Mouse (Mus musculus) midbrain, embryonic 12.5 days (tissue): ENCODE results near the gene St6galnac5. TPM values are rescaled to one million over a fixed set of nuclear protein-coding genes. Genes with fewer than 3 reads are reported as not detected.

ENCODE experiments used
- ATAC-seq: fragments of 200-750 bp; cut with Nextera tagmentation; 2 replicates; pipeline ENCODE4 v1.8.0; 2017; ENCODE audit warnings: low read depth, moderate TSS enrichment, moderate library complexity; ENCODE audit not compliant: low FRiP score
- H3K27ac ChIP-seq: fragments of 300-500 bp; sonication (generic); replicated peaks from 2 replicates; pipeline ENCODE4 v1.5.1; 2016; ENCODE audit warnings: mild to moderate bottlenecking
- H3K27me3 ChIP-seq: fragments of 300-500 bp; sonication (generic); 2 replicates; pipeline ENCODE4 v1.6.1; 2016; ENCODE audit warnings: mild to moderate bottlenecking
- H3K36me3 ChIP-seq: fragments of 300-500 bp; sonication (generic); 2 replicates; pipeline ENCODE4 v1.6.1; 2016
- H3K4me1 ChIP-seq: fragments of 300-500 bp; sonication (generic); 2 replicates; pipeline ENCODE4 v1.6.1; 2016
- H3K4me2 ChIP-seq: fragments of 300-500 bp; sonication (generic); replicated peaks from 2 replicates; pipeline ENCODE4 v1.6.1; 2016; ENCODE audit warnings: mild to moderate bottlenecking, moderate library complexity
- H3K4me3 ChIP-seq: fragments of 300-500 bp; sonication (generic); 2 replicates; pipeline ENCODE4 v1.5.1; 2016; ENCODE audit warnings: mild to moderate bottlenecking
- H3K9ac ChIP-seq: fragments of 300-500 bp; sonication (generic); replicated peaks from 2 replicates; pipeline ENCODE4 v1.6.1; 2016; ENCODE audit warnings: mild to moderate bottlenecking, moderate library complexity
- H3K9me3 ChIP-seq: fragments of 300-500 bp; sonication (generic); 2 replicates; pipeline ENCODE4 v1.6.1; 2016; ENCODE audit warnings: mild to moderate bottlenecking
- WGBS: fragments of 180-500 bp; shearing (Covaris S2); methylation state at CpG from one replicate; pipeline ENCODE4 v1.1.7; 2016; 5-methylcytosine and 5-hydroxymethylcytosine counted together
- polyA plus RNA-seq: library from polyadenylated mRNA; unstranded; fragments of >200 nt; fragmentation: Nextera tagmentation; extraction: Ambion mirVana; gene quantifications from 2 replicates; pipeline ENCODE4 v1.2.1, GENCODE M21; 2016

St6galnac5 gene
- 5.6 and 5.7 TPM in 2 replicates for polyA plus RNA-seq

- H3K27ac ChIP-seq, result no peak within 1 kb of the TSS
- H3K4me3 ChIP-seq, result peak within 1 kb of the TSS; percentile 59
- peak within 1 kb of the TSS; percentile 97 for H3K4me2 ChIP-seq
- H3K27me3 ChIP-seq, result peaks cover 30% of the 10 kb centered on the region
- ATAC-seq, result peak; percentile 59; the same call in 1 of the 2 replicates
- 1% methylated on average over 17 of the region's 17 CpGs for WGBS
- no peaks in the 10 kb centered on the region for H3K9me3 ChIP-seq
- peak within 1 kb of the TSS; percentile 56 for H3K9ac ChIP-seq
- peaks cover 18% of the 10 kb centered on the region for H3K4me1 ChIP-seq
- no peaks in the 10 kb centered on the region for H3K36me3 ChIP-seq
Observed at GRCm38 (mm10) chr3:152981988-152982387, at the start of gene St6galnac5. TSS of gene St6galnac5 (minus strand) at chr3:152982246.

GRCm38 (mm10) chr3:153030756-153031155, 48.7 kb upstream of the St6galnac5 start:
- no peak overlapping the region for H3K4me3 ChIP-seq
- ATAC-seq, result no peak
- 93% methylated on average over 5 of the region's 5 CpGs for WGBS
- no peaks in the 10 kb centered on the region for H3K9me3 ChIP-seq
- H3K9ac ChIP-seq, result no peak overlapping the region
- H3K36me3 ChIP-seq, result no peaks in the 10 kb centered on the region
- no peak overlapping the region for H3K4me2 ChIP-seq
- no peaks in the 10 kb centered on the region for H3K4me1 ChIP-seq
- no peaks in the 10 kb centered on the region for H3K27me3 ChIP-seq
- H3K27ac ChIP-seq, result no peak overlapping the region

- WGBS, result 90% methylated on average over 11 of the region's 11 CpGs
- H3K4me2 ChIP-seq, result no peak overlapping the region
- H3K9ac ChIP-seq, result no peak overlapping the region
- H3K36me3 ChIP-seq, result no peaks in the 10 kb centered on the region
- H3K4me3 ChIP-seq, result no peak overlapping the region
- ATAC-seq, result no peak
- H3K9me3 ChIP-seq, result no peaks in the 10 kb centered on the region
- H3K27me3 ChIP-seq, result 0 out of 2 replicates have a peak, but pooled peaks cover 3% of the 10 kb centered on the region
- H3K27ac ChIP-seq, result no peak overlapping the region
- no peaks in the 10 kb centered on the region for H3K4me1 ChIP-seq
Observed at GRCm38 (mm10) chr3:153024016-153024415, 42.0 kb upstream of the St6galnac5 start.

DNA sequence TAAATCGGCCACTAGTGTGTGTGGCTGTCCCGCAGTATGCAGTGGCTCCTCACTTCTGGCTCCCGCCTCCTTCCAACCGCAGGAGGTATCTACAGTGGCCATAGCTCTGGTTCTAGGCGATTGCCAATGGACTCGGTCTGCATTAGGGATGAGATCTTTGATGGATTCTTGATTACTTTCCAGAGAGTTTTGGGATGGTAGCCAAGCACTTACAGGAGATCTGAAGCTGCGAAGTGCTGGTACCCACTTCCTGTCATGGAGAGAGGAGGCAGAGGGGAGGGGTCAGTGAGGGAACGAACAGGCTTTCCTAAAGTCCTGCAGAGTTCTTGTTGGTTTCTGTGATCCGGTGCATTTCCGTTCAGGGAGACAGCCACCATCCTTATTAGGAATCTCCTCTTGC, 36.0 kb upstream of the St6galnac5 start:
- no peak for ATAC-seq
- 82% methylated on average over 10 of the region's 10 CpGs for WGBS
- H3K4me3 ChIP-seq, result no peak overlapping the region
- 0 out of 2 replicates have a peak, but pooled peaks cover 3% of the 10 kb centered on the region for H3K27me3 ChIP-seq
- H3K9me3 ChIP-seq, result no peaks in the 10 kb centered on the region
- H3K27ac ChIP-seq, result no peak overlapping the region
- no peak overlapping the region for H3K9ac ChIP-seq
- H3K4me2 ChIP-seq, result no peak overlapping the region
- no peaks in the 10 kb centered on the region for H3K4me1 ChIP-seq
- no peaks in the 10 kb centered on the region for H3K36me3 ChIP-seq

- Histone ChIP-seq H3K4me3 (no peak overlapping the region), H3K4me1 (no peaks in the 10 kb centered on the region), H3K9me3 (no peaks in the 10 kb centered on the region), H3K27me3 (0 out of 2 replicates have a peak, but pooled peaks cover 3% of the 10 kb centered on the region), H3K9ac (no peak overlapping the region), H3K36me3 (no peaks in the 10 kb centered on the region), H3K4me2 (no peak overlapping the region), H3K27ac (no peak overlapping the region)
- no peak for ATAC-seq
- 77% methylated on average over 8 of the region's 8 CpGs for WGBS
Observed at GRCm38 (mm10) chr3:153016355-153016754, 34.3 kb upstream of the St6galnac5 start.

DNA sequence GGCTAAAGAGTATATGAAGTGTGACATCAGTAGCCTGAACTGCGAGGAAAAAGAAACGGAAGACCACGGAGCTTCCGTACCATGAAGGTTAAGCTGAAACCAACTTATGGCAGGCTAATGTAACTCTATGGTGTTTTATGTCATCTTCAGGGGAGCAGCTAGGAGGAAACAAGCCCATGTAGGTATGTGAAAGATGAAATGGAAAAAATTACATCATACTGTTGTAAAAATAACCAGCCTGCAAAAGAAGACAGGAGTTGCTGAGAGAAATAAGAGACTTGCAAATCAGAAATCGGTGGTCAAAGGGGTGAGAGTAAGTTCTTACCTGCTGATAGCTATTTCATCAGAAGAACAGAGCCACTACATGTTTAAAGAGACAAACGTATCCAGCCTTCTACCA, 24.8 kb upstream of the St6galnac5 start:
- Histone ChIP-seq H3K27ac (no peak overlapping the region), H3K36me3 (no peaks in the 10 kb centered on the region), H3K9ac (no peak overlapping the region), H3K27me3 (no peaks in the 10 kb centered on the region), H3K4me2 (no peak overlapping the region), H3K9me3 (no peaks in the 10 kb centered on the region), H3K4me3 (no peak overlapping the region), H3K4me1 (peaks cover 4% of the 10 kb centered on the region; the same call in 1 of the 2 replicates)
- WGBS, result 87% methylated on average over 6 of the region's 6 CpGs
- no peak for ATAC-seq

- no peak overlapping the region for H3K27ac ChIP-seq
- H3K4me2 ChIP-seq, result no peak overlapping the region
- ATAC-seq, result peak; percentile 23; the same call in 1 of the 2 replicates
- no peak overlapping the region for H3K4me3 ChIP-seq
- peaks cover 4% of the 10 kb centered on the region; the same call in 1 of the 2 replicates for H3K4me1 ChIP-seq
- H3K9ac ChIP-seq, result no peak overlapping the region
- H3K9me3 ChIP-seq, result no peaks in the 10 kb centered on the region
- no peaks in the 10 kb centered on the region for H3K36me3 ChIP-seq
- no peaks in the 10 kb centered on the region for H3K27me3 ChIP-seq
- WGBS, result 62% methylated on average over 5 of the region's 5 CpGs
Observed at GRCm38 (mm10) chr3:152998901-152999300, 16.9 kb upstream of the St6galnac5 start.

DNA sequence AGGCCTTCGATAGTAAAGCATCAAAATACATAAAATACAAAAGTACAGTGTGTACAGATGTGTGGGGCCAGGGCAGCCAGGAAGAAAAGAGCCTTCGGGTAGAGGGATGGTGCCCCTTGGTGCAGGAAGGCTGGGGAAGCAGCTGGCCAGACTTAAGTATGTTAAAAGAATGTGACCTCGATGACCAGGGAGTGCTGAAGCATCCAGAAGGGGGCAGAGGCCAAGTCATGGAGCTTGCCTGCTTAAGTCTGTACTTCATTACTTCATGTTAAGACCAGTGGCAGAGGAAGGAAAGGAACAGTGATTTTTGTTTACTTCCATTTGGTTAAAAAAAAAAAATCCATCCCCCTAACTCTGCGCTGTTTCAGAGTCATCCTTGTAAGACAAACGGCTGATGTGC, 16.1 kb upstream of the St6galnac5 start:
- no peak overlapping the region for H3K27ac ChIP-seq
- WGBS, result 43% methylated on average over 5 of the region's 5 CpGs
- no peak overlapping the region for H3K9ac ChIP-seq
- peaks cover 4% of the 10 kb centered on the region; the same call in 1 of the 2 replicates for H3K4me1 ChIP-seq
- no peaks in the 10 kb centered on the region for H3K36me3 ChIP-seq
- H3K9me3 ChIP-seq, result no peaks in the 10 kb centered on the region
- no peaks in the 10 kb centered on the region for H3K27me3 ChIP-seq
- H3K4me2 ChIP-seq, result no peak overlapping the region
- ATAC-seq, result no peak
- no peak overlapping the region for H3K4me3 ChIP-seq

DNA sequence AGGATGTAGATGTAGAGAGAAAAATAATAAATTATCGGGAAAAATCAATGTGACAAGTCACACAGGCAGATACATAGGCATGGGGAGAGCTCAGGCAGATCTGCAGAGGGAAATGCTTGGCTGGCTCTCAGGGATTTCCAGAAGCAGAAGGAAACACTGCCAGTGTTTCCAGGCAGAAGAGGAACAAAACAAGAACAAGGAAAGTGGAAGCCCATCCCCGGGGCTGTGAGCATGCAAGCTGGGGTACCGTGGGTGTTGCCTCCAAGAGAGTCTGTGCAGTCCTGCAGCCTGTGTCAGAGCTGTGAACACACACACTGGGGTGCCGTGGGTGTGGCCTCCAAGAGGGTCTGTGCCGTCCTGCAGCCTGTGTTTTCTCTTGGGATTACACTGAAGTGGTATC, 11.6 kb upstream of the St6galnac5 start:
- 69% methylated on average over 5 of the region's 5 CpGs for WGBS
- Histone ChIP-seq H3K27ac (no peak overlapping the region), H3K4me1 (0 out of 2 replicates have a peak, but pooled peaks cover 1% of the 10 kb centered on the region), H3K9me3 (no peaks in the 10 kb centered on the region), H3K36me3 (no peaks in the 10 kb centered on the region), H3K9ac (no peak overlapping the region), H3K4me2 (no peak overlapping the region), H3K4me3 (no peak overlapping the region), H3K27me3 (no peaks in the 10 kb centered on the region)
- no peak for ATAC-seq

DNA sequence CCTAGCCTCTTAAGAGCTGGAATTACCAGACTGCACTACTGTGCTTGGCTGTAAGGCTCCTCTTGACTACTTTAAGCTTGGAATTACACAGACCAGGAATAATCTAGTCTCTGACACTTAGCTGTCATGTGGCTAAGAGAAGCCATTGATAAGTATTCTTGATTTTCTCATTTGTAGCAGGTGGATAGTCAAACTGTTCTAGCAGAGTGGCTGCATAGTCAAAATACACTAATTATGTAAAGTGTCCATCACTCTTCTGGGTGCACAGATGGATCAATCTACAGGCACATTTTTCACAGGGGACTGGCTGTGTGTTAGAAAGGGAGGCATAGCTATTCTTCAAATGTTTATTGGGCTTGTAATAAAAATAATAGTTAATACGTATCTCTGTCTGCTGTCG, 8.7 kb upstream of the St6galnac5 start:
- no peak for ATAC-seq
- no peak overlapping the region for H3K9ac ChIP-seq
- no peak overlapping the region for H3K4me2 ChIP-seq
- no peak overlapping the region for H3K4me3 ChIP-seq
- no peaks in the 10 kb centered on the region for H3K9me3 ChIP-seq
- no peaks in the 10 kb centered on the region for H3K4me1 ChIP-seq
- no peak overlapping the region for H3K27ac ChIP-seq
- H3K27me3 ChIP-seq, result no peaks in the 10 kb centered on the region
- WGBS, result 89% methylated on average over 2 of the region's 2 CpGs
- no peaks in the 10 kb centered on the region for H3K36me3 ChIP-seq

- peaks cover 18% of the 10 kb centered on the region for H3K4me1 ChIP-seq
- ATAC-seq, result peak; percentile 75
- no peak overlapping the region for H3K27ac ChIP-seq
- peak overlapping the region; percentile 56 for H3K9ac ChIP-seq
- H3K27me3 ChIP-seq, result peaks cover 30% of the 10 kb centered on the region
- H3K36me3 ChIP-seq, result no peaks in the 10 kb centered on the region
- H3K4me2 ChIP-seq, result peak overlapping the region; percentile 97
- peak overlapping the region; percentile 59 for H3K4me3 ChIP-seq
- no peaks in the 10 kb centered on the region for H3K9me3 ChIP-seq
- 1% methylated on average over 47 of the region's 47 CpGs for WGBS
Observed at GRCm38 (mm10) chr3:152980978-152981974, 770 bp downstream of the St6galnac5 start.

- Histone ChIP-seq H3K4me3 (peak overlapping the region; percentile 59), H3K27me3 (peaks cover 30% of the 10 kb centered on the region), H3K9me3 (no peaks in the 10 kb centered on the region), H3K9ac (peak overlapping the region; percentile 56), H3K36me3 (no peaks in the 10 kb centered on the region), H3K4me1 (peaks cover 18% of the 10 kb centered on the region), H3K4me2 (peak overlapping the region; percentile 97), H3K27ac (no peak overlapping the region)
- WGBS, result 8% methylated on average over 5 of the region's 6 CpGs
- no peak; the same call in 1 of the 2 replicates for ATAC-seq
Observed at GRCm38 (mm10) chr3:152980431-152980830, 1.6 kb downstream of the St6galnac5 start.
